Mouse (Mus musculus) G1E (cell line): ENCODE measurements at regions not wholly inside any gene's neighbourhood (a gene's known extent, or its start where the extent isn't known, plus 50 kb on each side); places are given as distances from the start of the nearest gene placed in this dataset.

ENCODE experiments used
- GATA2 ChIP-seq: IDR thresholded peaks from 2 replicates; pipeline ENCODE4 v1.6.1; 2012; ENCODE audit warnings: low read depth, low read length, inconsistent platforms, borderline replicate concordance
- TAL1 ChIP-seq: conservative IDR thresholded peaks from 2 replicates; pipeline ENCODE4 v1.6.1; 2012; ENCODE audit warnings: low read depth, low read length, inconsistent platforms, mixed read lengths

GRCm38 (mm10) chr1:147058504-147058903 lies 563.9 kb downstream of the Brinp3 start:
- TF ChIP-seq TAL1 (no peak), GATA2 (no peak)
